ENCODE assay signal across 7 mouse cellular contexts in genomic region chr9:64281781-64282178, GRCm38 (mm10). TPM values are rescaled to one million over a fixed set of nuclear protein-coding genes. Genes with fewer than 3 reads are reported as not detected.
DNase-seq lines count a peak whose midpoint lies in the region; ATAC-seq and TF ChIP-seq lines count a peak whose summit lies in the region.

No protein-coding gene starts in this region.

- no peak for TF ChIP-seq POLR2A in limb, embryonic 14.5 days (IDR thresholded peaks at IDR 0.05; ENCODE audit: borderline replicate concordance, extremely low read depth, insufficient read depth, insufficient read length)

- 0 out of 2 replicates have a peak, but pooled peaks cover 3% of the 10 kb centered on the region for H3K4me1 ChIP-seq in lung, postnatal 0 days (ENCODE audit: insufficient read depth, low read depth, low read length)
- peaks cover 7% of the 10 kb centered on the region for H3K4me1 ChIP-seq in limb, embryonic 14.5 days (ENCODE audit: control insufficient read depth, insufficient read depth, low read length)
- peaks cover 7% of the 10 kb centered on the region; the same call in 1 of the 2 replicates for H3K4me1 ChIP-seq in stomach, embryonic 16.5 days (ENCODE audit: control insufficient read depth, insufficient read depth, low read length)

- under 1% methylated on average over 24 of the region's 24 CpGs for WGBS in lung, postnatal 0 days
- under 1% methylated on average over 24 of the region's 24 CpGs for WGBS in limb, embryonic 14.5 days
- WGBS in stomach, embryonic 16.5 days: 0% methylated on average over 24 of the region's 24 CpGs

- H3K36me3 ChIP-seq in lung, postnatal 0 days (ENCODE audit: insufficient read depth, low read length): no peaks in the 10 kb centered on the region
- 0 out of 2 replicates have a peak, but pooled peaks cover under 1% of the 10 kb centered on the region for H3K36me3 ChIP-seq in limb, embryonic 14.5 days (ENCODE audit: control insufficient read depth, insufficient read depth, low read length)
- no peaks in the 10 kb centered on the region for H3K36me3 ChIP-seq in stomach, embryonic 16.5 days (ENCODE audit: control insufficient read depth, insufficient read depth, low read length)

- no peak for DNase-seq in lung, postnatal 0 days (ENCODE audit: low spot score)
- no peak for DNase-seq in lung, postnatal 10 days
- DNase-seq in limb, embryonic 14.5 days (ENCODE audit: low spot score): peak; percentile 21
- no peak for DNase-seq in gastrocnemius, postnatal 25 days
- DNase-seq in right cerebral cortex, postnatal 25 days: no peak

- TF ChIP-seq EP300 in lung, postnatal 0 days (IDR thresholded peaks at IDR 0.05): no peak

- no peak for TF ChIP-seq CTCF in lung, postnatal 0 days (IDR thresholded peaks at IDR 0.05)

- H3K4me2 ChIP-seq in lung, postnatal 0 days (replicated peaks; ENCODE audit: low read depth, low read length): peak overlapping the region; percentile 77
- H3K4me2 ChIP-seq in limb, embryonic 14.5 days (replicated peaks; ENCODE audit: low read depth, low read length, severe bottlenecking): peak overlapping the region; percentile 72
- peak overlapping the region; percentile 79 for H3K4me2 ChIP-seq in stomach, embryonic 16.5 days (ENCODE audit: low read depth, low read length)

- H3K27me3 ChIP-seq in lung, postnatal 0 days (replicated peaks; ENCODE audit: insufficient read depth, low read length): no peaks in the 10 kb centered on the region
- H3K27me3 ChIP-seq in limb, embryonic 14.5 days (ENCODE audit: control insufficient read depth, insufficient read depth, low read length): no peaks in the 10 kb centered on the region
- H3K27me3 ChIP-seq in stomach, embryonic 16.5 days (ENCODE audit: control insufficient read depth, insufficient read depth, low read length): no peaks in the 10 kb centered on the region

- H3K9ac ChIP-seq in lung, postnatal 0 days (replicated peaks; ENCODE audit: low read depth): peak overlapping the region; percentile 84
- peak overlapping the region; percentile 98 for H3K9ac ChIP-seq in limb, embryonic 14.5 days (ENCODE audit: low read depth, low read length, severe bottlenecking)
- H3K9ac ChIP-seq in stomach, embryonic 16.5 days (ENCODE audit: low read length): peak overlapping the region; percentile 97

- peak; percentile 87 for ATAC-seq in lung, postnatal 0 days
- ATAC-seq in erythroblast, adult 5-6 weeks (replicated peaks; ENCODE audit: low FRiP score, poor library complexity, severe bottlenecking): peak; percentile 72
- ATAC-seq in limb, embryonic 14.5 days (ENCODE audit: low FRiP score, low read depth): peak; percentile 80
- peak; percentile 86 for ATAC-seq in stomach, embryonic 16.5 days (ENCODE audit: insufficient read depth, low FRiP score)

- no peaks in the 10 kb centered on the region for H3K9me3 ChIP-seq in lung, postnatal 0 days (ENCODE audit: low read length)
- no peaks in the 10 kb centered on the region for H3K9me3 ChIP-seq in limb, embryonic 14.5 days (ENCODE audit: control insufficient read depth, low read length)
- H3K9me3 ChIP-seq in stomach, embryonic 16.5 days (replicated peaks; ENCODE audit: control insufficient read depth, low read length): no peaks in the 10 kb centered on the region

- H3K27ac ChIP-seq in lung, postnatal 0 days (ENCODE audit: low read length): peak overlapping the region; percentile 79
- H3K27ac ChIP-seq in limb, embryonic 14.5 days (replicated peaks; ENCODE audit: low read depth, low read length): peak overlapping the region; percentile 97
- H3K27ac ChIP-seq in stomach, embryonic 16.5 days (ENCODE audit: low read length): peak overlapping the region; percentile 92

- H3K4me3 ChIP-seq in lung, postnatal 0 days (ENCODE audit: low read depth, low read length): peak overlapping the region; percentile 83
- peak overlapping the region; percentile 78 for H3K4me3 ChIP-seq in limb, embryonic 14.5 days (replicated peaks; ENCODE audit: low read length)
- H3K4me3 ChIP-seq in stomach, embryonic 16.5 days (replicated peaks; ENCODE audit: low read length): peak overlapping the region; percentile 74

RNA-seq across cellular contexts. Expression of gene Tipin, which starts 0.4 kb away (rescaled TPM):
- 59.8 and 70.2 TPM in 2 replicates for polyA plus RNA-seq in lung, postnatal 0 days (2015; fragmentation: Nextera tagmentation; extraction: Ambion mirVana)
- 49.3 and 88.6 TPM in 2 replicates for total RNA-seq in erythroblast, adult 5-6 weeks (2015; ENCODE audit: low replicate concordance)
- total RNA-seq in erythroblast, adult 5-6 weeks (2017; ENCODE audit: low replicate concordance): 63.4 and 92.1 TPM in 2 replicates
- polyA plus RNA-seq in limb, embryonic 14.5 days (2012; rRNA removed): 92.7 and 124 TPM in 2 replicates
- polyA plus RNA-seq in limb, embryonic 14.5 days (2014; fragmentation: Nextera tagmentation; extraction: Ambion mirVana): 199 TPM in 2 replicates
- polyA plus RNA-seq in stomach, embryonic 16.5 days (2015; fragmentation: Nextera tagmentation; extraction: Ambion mirVana): 132 and 162 TPM in 2 replicates
- 1 to 10 TPM; 8.0 to 8.7 TPM for total RNA-seq in gastrocnemius, postnatal 25 days (2021)

RNA-seq across cellular contexts. Expression of gene Map2k1, which starts 28.3 kb away (rescaled TPM):
- polyA plus RNA-seq in lung, postnatal 0 days (2015; fragmentation: Nextera tagmentation; extraction: Ambion mirVana): 67.1 and 77.6 TPM in 2 replicates
- 12.5 and 15.7 TPM in 2 replicates for total RNA-seq in erythroblast, adult 5-6 weeks (2015; ENCODE audit: low replicate concordance)
- total RNA-seq in erythroblast, adult 5-6 weeks (2017; ENCODE audit: low replicate concordance): 9.9 and 18.9 TPM in 2 replicates
- 51.3 and 58.6 TPM in 2 replicates for polyA plus RNA-seq in limb, embryonic 14.5 days (2012; rRNA removed)
- polyA plus RNA-seq in limb, embryonic 14.5 days (2014; fragmentation: Nextera tagmentation; extraction: Ambion mirVana): 81.3 and 82.2 TPM in 2 replicates
- polyA plus RNA-seq in stomach, embryonic 16.5 days (2015; fragmentation: Nextera tagmentation; extraction: Ambion mirVana): 80.7 and 80.9 TPM in 2 replicates
- total RNA-seq in gastrocnemius, postnatal 25 days (2021): 10 to 100 TPM; 47.2 to 47.4 TPM

RNA-seq across cellular contexts. Expression of gene Uchl4, which starts 46.8 kb away (rescaled TPM):
- 1.0 and 1.1 TPM in 2 replicates for polyA plus RNA-seq in lung, postnatal 0 days (2015; fragmentation: Nextera tagmentation; extraction: Ambion mirVana)
- total RNA-seq in erythroblast, adult 5-6 weeks (2015; ENCODE audit: low replicate concordance): not detected in 2 replicates
- total RNA-seq in erythroblast, adult 5-6 weeks (2017; ENCODE audit: low replicate concordance): 0.26 TPM in 1 of 2 replicates, not detected in the other
- 0.05 TPM in 1 of 2 replicates, not detected in the other for polyA plus RNA-seq in limb, embryonic 14.5 days (2012; rRNA removed)
- 1.5 and 3.4 TPM in 2 replicates for polyA plus RNA-seq in limb, embryonic 14.5 days (2014; fragmentation: Nextera tagmentation; extraction: Ambion mirVana)
- 2.8 and 3.6 TPM in 2 replicates for polyA plus RNA-seq in stomach, embryonic 16.5 days (2015; fragmentation: Nextera tagmentation; extraction: Ambion mirVana)
- 1 to 10 TPM; 1.4 to 1.8 TPM for total RNA-seq in gastrocnemius, postnatal 25 days (2021)

RNA-seq across cellular contexts. Expression of gene Dis3l, which starts 59.3 kb away (rescaled TPM):
- 8.1 and 9.6 TPM in 2 replicates for polyA plus RNA-seq in lung, postnatal 0 days (2015; fragmentation: Nextera tagmentation; extraction: Ambion mirVana)
- total RNA-seq in erythroblast, adult 5-6 weeks (2015; ENCODE audit: low replicate concordance): 2.9 and 4.8 TPM in 2 replicates
- total RNA-seq in erythroblast, adult 5-6 weeks (2017; ENCODE audit: low replicate concordance): 4.9 and 10.8 TPM in 2 replicates
- 15.8 and 19.1 TPM in 2 replicates for polyA plus RNA-seq in limb, embryonic 14.5 days (2012; rRNA removed)
- polyA plus RNA-seq in limb, embryonic 14.5 days (2014; fragmentation: Nextera tagmentation; extraction: Ambion mirVana): 19.9 and 20.9 TPM in 2 replicates
- 17.6 and 20.4 TPM in 2 replicates for polyA plus RNA-seq in stomach, embryonic 16.5 days (2015; fragmentation: Nextera tagmentation; extraction: Ambion mirVana)
- 10 to 100 TPM; 18.4 to 19.4 TPM for total RNA-seq in gastrocnemius, postnatal 25 days (2021)
